Mouse (Mus musculus) thymus, adult 18-20 months (tissue): ENCODE results near the gene Ercc6l.
"Not testable (repeated sequence)": the region's sequence is repeated elsewhere in the genome, so short reads cannot be mapped to it uniquely, and the experiment has no call there.

Experiments used
- DNase-seq, 2 experiments: peaks; one replicate each; pipeline ENCODE4 v3.0.0; 2022; ENCODE audit warnings: mixed read lengths in 2 of 2

Gene Ercc6l

DNA sequence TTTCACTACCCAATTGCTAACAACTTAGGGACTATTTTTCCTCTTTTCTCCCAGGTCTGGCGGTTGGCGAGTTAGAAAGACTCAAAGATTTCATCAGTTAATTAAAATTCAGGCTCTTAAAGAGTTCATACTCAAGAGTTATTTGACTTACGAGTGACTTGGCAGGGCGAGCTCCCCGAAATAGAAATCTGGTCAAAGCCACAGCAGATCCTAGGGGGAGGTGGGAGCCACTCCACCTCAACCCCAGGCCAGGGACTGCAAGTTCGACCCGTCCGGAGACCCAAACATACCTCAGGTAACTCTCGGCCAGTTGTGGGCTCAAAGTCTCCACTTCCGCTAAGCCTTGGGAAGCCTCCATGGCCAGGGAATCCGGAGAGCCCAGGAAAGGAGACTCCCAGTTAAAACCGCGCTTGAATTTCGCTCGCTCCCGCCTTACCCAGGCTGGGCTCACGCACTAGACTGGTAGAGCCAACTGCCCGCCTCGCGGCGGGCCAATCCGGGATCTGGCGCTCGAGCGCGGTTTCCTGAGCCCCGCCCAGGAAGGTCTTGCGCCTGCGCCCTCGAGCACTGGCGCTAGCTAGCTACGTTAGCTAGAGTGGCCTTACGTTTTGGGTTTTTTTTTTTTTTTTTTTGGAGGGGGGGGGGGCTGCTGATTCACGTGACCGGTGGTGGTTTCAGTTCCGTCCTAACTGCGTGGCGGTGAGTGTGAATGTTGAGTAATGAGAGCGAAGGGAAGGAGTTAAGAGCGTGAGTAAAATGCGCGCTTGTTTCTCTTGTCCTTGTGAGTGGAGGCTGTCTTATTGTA, at the start of gene Ercc6l:
Ercc6l (minus strand) TSS at position 474 of the 805 bp plus-strand sequence.
- DNase-seq: peak; percentile 80 to 87

DNA sequence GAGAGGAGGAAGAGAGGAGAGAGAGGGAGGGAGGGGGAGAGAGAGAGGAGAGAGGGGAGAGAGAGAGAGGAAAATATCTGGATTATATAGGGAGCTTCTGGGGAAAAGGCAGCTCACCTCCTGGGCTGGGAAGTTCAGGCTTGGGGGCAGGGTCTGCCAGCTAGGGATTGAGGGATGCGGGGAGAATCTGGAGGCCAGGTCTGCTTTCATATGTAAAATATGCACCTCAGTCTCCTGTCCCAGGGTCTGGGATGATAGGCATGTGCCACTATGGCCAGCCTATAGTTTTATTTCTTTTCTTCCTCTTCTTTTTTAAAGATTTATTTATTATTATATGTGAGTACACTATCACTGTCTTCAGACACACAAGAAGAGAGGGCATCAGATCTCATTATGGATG, 33.9 kb upstream of the Ercc6l start:
- DNase-seq: no peak

GRCm38 (mm10) chrX:102189581-102189980, 32.7 kb upstream of the Ercc6l start:
- DNase-seq: no peak

GRCm38 (mm10) chrX:102188712-102189497, 32.0 kb upstream of the Ercc6l start, which contains the start of gene Rps4x:
Gene Rps4x, minus strand, starts transcription at chrX:102189394.
- peak; percentile 59 to 72 for DNase-seq

- no peak for DNase-seq
These were observed 30.3 kb upstream of the Ercc6l start for GRCm38 (mm10) chrX:102187023-102187699.

- no peak for DNase-seq
These were observed 25.7 kb upstream of the Ercc6l start for GRCm38 (mm10) chrX:102182575-102182974.

GRCm38 (mm10) chrX:102175538-102176287, 18.8 kb upstream of the Ercc6l start:
- DNase-seq: no peak

- no peak for DNase-seq
These were observed 14.0 kb upstream of the Ercc6l start for GRCm38 (mm10) chrX:102170900-102171299.

DNA sequence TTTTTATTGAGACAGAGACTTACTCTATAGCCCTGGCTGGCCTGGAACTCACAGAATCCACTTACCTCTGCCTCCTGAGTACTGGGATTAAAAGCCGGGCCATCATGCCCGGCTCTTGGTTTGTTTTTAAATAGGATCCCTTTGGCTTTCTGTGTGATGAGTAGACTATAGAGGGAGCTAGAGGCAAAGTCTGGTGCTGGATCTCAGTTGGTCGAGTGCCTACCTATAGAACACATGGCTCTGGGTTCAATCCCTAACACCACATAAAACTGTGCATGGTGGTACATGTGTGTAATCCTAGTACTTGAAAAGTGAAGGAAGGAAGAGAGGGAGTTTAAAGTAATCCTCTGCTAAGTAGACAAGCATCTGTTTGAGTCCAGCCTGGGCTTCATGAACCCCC, 13.2 kb upstream of the Ercc6l start:
- DNase-seq: no peak

- DNase-seq: no peak
These were observed 12.8 kb upstream of the Ercc6l start for GRCm38 (mm10) chrX:102169724-102170123.

DNA sequence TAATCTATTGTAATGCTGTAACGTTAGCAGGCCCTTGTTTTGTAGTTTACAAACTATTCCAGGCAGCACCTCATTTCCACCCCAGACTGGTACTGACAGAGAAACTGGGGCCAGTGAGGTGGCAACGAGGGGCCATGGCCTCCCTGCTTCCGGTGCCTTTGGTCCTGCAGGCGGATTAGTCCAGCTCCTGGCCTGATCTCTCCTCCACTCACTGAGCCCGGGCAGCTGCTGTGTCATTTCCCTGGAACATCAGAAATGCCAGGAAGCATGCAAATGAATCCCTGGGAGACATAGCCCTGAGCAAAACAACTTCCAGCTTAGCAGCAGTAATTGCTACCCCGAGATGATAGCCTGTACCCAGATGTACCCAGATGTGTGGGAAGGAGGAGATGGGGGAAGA, 10.1 kb upstream of the Ercc6l start:
- no peak for DNase-seq

GRCm38 (mm10) chrX:102166521-102166920, 9.6 kb upstream of the Ercc6l start:
- no peak for DNase-seq

- DNase-seq: no peak
These were observed 6.6 kb upstream of the Ercc6l start for GRCm38 (mm10) chrX:102163529-102163928.

GRCm38 (mm10) chrX:102163096-102163495, 6.2 kb upstream of the Ercc6l start:
- DNase-seq: no peak

DNA sequence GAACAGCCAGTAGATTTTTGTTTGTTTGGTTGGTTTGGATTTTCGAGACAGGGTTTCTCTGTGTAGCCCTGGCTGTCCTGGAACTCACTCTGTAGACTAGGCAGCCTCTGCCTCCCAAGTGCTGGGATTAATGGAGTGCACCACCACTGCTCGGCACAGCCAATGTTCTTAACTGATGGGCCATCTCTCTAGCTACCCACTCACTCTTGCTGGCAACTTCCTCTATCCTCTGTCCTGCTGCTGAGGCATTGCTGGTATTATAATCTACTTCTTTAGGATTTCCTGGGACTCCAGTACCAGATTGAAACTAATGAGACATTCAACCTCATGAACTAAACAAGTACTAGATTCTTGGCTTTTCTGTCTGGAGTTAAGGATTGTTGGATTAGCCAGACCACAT, 3.6 kb upstream of the Ercc6l start:
- no peak for DNase-seq

GRCm38 (mm10) chrX:102159778-102160177, 2.9 kb upstream of the Ercc6l start:
- peak; percentile 3 to 25 for DNase-seq

GRCm38 (mm10) chrX:102157423-102157791, 516 bp upstream of the Ercc6l start:
- DNase-seq: no peak

DNA sequence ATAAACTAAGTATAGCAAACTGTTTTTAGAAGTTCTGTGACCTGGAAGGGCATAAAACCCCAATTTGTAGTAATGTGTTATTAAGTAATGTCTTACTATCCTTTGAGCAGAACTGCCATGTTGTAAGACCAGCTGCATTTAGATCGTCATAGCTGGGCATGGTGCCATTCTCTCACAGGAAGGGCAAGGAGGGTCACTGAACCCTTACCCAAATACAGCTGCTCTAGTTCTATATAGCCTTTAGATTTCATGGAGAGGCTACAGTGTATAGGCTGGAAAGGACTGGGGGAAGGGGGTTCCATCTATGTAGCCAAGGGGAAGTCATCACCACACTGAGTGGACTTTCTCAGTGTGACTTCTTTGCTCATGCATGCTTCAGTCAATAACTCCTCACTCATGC, 15.7 kb downstream of the Ercc6l start:
- DNase-seq: no peak

DNA sequence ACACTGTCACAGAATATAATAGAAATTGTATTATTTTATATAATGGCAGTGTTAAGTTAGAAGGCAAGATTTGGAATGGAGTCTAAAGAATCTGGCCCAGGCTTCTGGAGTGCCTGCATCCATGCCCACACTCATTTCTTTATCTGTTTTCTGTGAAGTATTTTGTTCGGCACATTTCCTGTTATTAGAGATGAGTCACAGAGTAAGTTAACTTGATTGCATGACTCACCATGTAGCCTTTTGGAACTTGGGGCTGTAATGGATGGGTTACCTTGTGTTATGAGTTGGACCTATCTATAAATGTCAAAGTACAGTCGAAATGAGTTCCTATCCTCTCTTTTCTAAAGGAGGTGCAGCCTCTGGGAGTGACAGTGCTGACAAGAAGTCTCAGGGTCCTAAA, 35.6 kb downstream of the Ercc6l start:
- DNase-seq: no peak

GRCm38 (mm10) chrX:102119042-102119864, 37.6 kb downstream of the Ercc6l start, which contains the start of gene Pin4:
Gene Pin4, plus strand, starts transcription at chrX:102119447.
- peak; percentile 83 to 92 for DNase-seq

GRCm38 (mm10) chrX:102115676-102116075, 41.2 kb downstream of the Ercc6l start:
- no peak for DNase-seq

GRCm38 (mm10) chrX:102109349-102109748, 47.5 kb downstream of the Ercc6l start:
- not testable (repeated sequence) for DNase-seq
